Mouse (Mus musculus) kidney, embryonic 14.5 days (tissue): ENCODE data around the gene Cdh26. TPM values are rescaled to one million over a fixed set of nuclear protein-coding genes. Genes with fewer than 3 reads are reported as not detected.

Experiments
- ATAC-seq: fragments of 200-750 bp; cut with Nextera tagmentation; 2 replicates; pipeline ENCODE4 v1.8.0; 2017; ENCODE audit warnings: moderate number of reproducible peaks, mild to moderate bottlenecking, moderate TSS enrichment, moderate library complexity; ENCODE audit not compliant: low FRiP score, low TSS enrichment
- H3K27ac ChIP-seq: fragments of 300-500 bp; sonication (generic); 2 replicates; pipeline ENCODE4 v1.5.1; 2014; ENCODE audit warnings: low read depth, mild to moderate bottlenecking, low read length, moderate library complexity, mixed read lengths
- H3K27me3 ChIP-seq: fragments of 300-500 bp; sonication (generic); 2 replicates; pipeline ENCODE4 v1.6.1; 2014; ENCODE audit warnings: mild to moderate bottlenecking, low read length; ENCODE audit not compliant: control insufficient read depth, insufficient read depth
- H3K36me3 ChIP-seq: fragments of 300-500 bp; sonication (generic); 2 replicates; pipeline ENCODE4 v1.6.1; 2014; ENCODE audit warnings: low read length, mixed read lengths; ENCODE audit not compliant: control insufficient read depth, insufficient read depth
- H3K4me1 ChIP-seq: fragments of 300-500 bp; sonication (generic); 2 replicates; pipeline ENCODE4 v1.6.1; 2014; ENCODE audit warnings: low read length, mixed read lengths; ENCODE audit not compliant: control insufficient read depth, insufficient read depth
- H3K4me2 ChIP-seq: fragments of 300-500 bp; sonication (generic); replicated peaks from 2 replicates; pipeline ENCODE4 v1.6.1; 2014; ENCODE audit warnings: low read depth, mild to moderate bottlenecking, low read length
- H3K4me3 ChIP-seq: fragments of 300-500 bp; sonication (generic); 2 replicates; pipeline ENCODE4 v1.5.1; 2014; ENCODE audit warnings: mild to moderate bottlenecking, low read length
- H3K9ac ChIP-seq: fragments of 300-500 bp; sonication (generic); 2 replicates; pipeline ENCODE4 v1.6.1; 2014; ENCODE audit warnings: low read depth, mild to moderate bottlenecking, low read length, moderate library complexity
- H3K9me3 ChIP-seq: fragments of 300-500 bp; sonication (generic); 2 replicates; pipeline ENCODE4 v1.6.1; 2016; ENCODE audit warnings: low read length; ENCODE audit not compliant: control insufficient read depth
- WGBS: fragments of 180-500 bp; shearing (Covaris S2); extraction: QIAGEN DNeasy Blood & Tissue Kit; methylation state at CpG from one replicate; pipeline ENCODE4 v1.1.7; 2014; 5-methylcytosine and 5-hydroxymethylcytosine counted together
- polyA plus RNA-seq: library from polyadenylated mRNA; unstranded; fragments of >200 nt; fragmentation: Nextera tagmentation; extraction: Ambion mirVana; gene quantifications from 2 replicates; pipeline ENCODE4 v1.2.1, GENCODE M21; 2014

The Cdh26 gene
- polyA plus RNA-seq, 1 experiment from 2014 or later = 0.64 TPM

DNA sequence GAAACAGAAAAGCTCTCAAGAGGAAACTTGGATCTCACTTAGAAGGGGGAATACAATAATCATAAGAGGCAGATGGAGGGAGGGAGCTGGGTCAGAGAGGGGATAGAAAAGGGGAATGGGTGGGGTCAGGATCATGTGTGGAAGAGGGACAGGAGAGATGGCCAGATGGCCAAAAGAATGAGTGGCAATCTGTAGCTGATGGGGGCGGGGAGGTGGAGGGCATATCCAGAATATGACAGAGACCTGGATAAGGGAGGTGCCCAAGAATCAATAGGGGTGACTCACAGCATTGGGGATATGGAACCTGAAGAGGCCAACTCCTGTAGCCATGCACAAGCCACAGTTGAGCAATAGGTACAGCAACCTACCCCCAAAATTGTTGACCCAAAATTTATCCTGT is 92.5 kb downstream of the Cdh26 start:
- Histone ChIP-seq H3K4me3 (no peak overlapping the region), H3K36me3 (no peaks in the 10 kb centered on the region), H3K27me3 (no peaks in the 10 kb centered on the region), H3K9ac (no peak overlapping the region), H3K4me2 (no peak overlapping the region), H3K27ac (no peak overlapping the region), H3K9me3 (no peaks in the 10 kb centered on the region), H3K4me1 (no peaks in the 10 kb centered on the region)
- no peak for ATAC-seq
- 88% methylated on average over 1 of the region's 1 CpGs for WGBS

DNA sequence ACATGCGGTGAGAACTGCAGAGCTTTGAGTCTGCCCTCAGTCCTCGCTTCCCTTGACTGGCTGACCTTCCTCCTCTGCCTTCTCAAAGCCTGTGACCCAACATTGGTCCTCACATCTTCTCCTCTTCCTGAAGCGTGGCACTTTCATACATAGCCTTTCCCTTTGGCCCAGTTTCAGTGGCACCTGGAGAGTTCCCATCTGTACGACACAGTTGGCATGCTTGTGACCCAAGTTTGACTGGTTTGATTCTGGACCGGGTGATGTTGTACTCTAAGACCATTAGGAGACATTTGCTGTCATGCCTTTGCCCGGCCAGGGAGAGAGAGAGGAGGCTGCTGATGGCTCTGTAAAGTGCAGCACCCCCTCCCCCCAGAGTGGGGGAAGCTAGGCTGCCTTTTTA is 96.4 kb downstream of the Cdh26 start:
- no peak for ATAC-seq

GRCm38 (mm10) chr2:178531226-178531625 is 100.9 kb downstream of the Cdh26 start:
- no peaks in the 10 kb centered on the region for H3K4me1 ChIP-seq
- H3K27me3 ChIP-seq = no peaks in the 10 kb centered on the region
- WGBS = 81% methylated on average over 5 of the region's 5 CpGs
- H3K27ac ChIP-seq = no peak overlapping the region
- no peak for ATAC-seq
- no peak overlapping the region for H3K9ac ChIP-seq
- H3K36me3 ChIP-seq = no peaks in the 10 kb centered on the region
- no peaks in the 10 kb centered on the region for H3K9me3 ChIP-seq
- H3K4me2 ChIP-seq = no peak overlapping the region
- H3K4me3 ChIP-seq = no peak overlapping the region

More for the DNA sequence above, 96.4 kb downstream of the Cdh26 start:
- H3K4me1 ChIP-seq = no peaks in the 10 kb centered on the region
- no peak overlapping the region for H3K4me3 ChIP-seq
- no peak overlapping the region for H3K27ac ChIP-seq
- WGBS = 87% methylated on average over 6 of the region's 6 CpGs
- no peaks in the 10 kb centered on the region for H3K9me3 ChIP-seq
- H3K27me3 ChIP-seq = no peaks in the 10 kb centered on the region
- no peaks in the 10 kb centered on the region for H3K36me3 ChIP-seq
- H3K9ac ChIP-seq = no peak overlapping the region
- no peak overlapping the region for H3K4me2 ChIP-seq

DNA sequence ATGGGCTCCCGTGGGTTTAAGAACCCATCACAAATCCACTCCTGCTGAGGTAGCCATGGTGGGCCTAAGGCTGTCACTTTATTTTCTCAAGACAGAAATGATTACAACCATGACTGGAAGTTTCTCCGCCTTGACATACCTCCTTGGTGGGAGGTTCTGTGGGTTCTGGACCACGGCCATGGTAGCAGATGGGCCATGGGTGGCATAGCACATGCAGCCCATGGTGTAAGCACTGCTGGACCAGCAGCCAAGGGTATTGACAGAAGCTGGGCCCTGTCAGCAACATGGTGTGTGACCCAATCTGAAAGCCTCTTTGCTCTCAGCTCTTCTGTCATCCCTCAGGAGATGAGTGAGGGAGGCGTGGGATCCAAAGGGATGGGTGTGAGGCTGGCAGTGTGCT is 106.2 kb downstream of the Cdh26 start:
- Histone ChIP-seq H3K9me3 (no peaks in the 10 kb centered on the region), H3K4me3 (no peak overlapping the region), H3K36me3 (no peaks in the 10 kb centered on the region), H3K4me2 (no peak overlapping the region), H3K4me1 (no peaks in the 10 kb centered on the region), H3K27ac (no peak overlapping the region), H3K9ac (no peak overlapping the region), H3K27me3 (no peaks in the 10 kb centered on the region)
- WGBS = 85% methylated on average over 4 of the region's 4 CpGs
- no peak for ATAC-seq

Other genes starting within 250 kb of the Cdh26 start
- 0.26 TPM in 1 of 2 replicates, not detected in the other for gene Sycp2, start 22.8 kb upstream of the Cdh26 start, polyA plus RNA-seq
- gene Ppp1r3d, start 16.1 kb upstream of the Cdh26 start, polyA plus RNA-seq = 1.8 and 2.1 TPM in 2 replicates
- gene Fam217b, start 16.0 kb upstream of the Cdh26 start, polyA plus RNA-seq = 4.8 and 7.1 TPM in 2 replicates